Mouse (Mus musculus) urinary bladder, postnatal 0 days (tissue): ENCODE measurements around the gene Pex13. TPM values are rescaled to one million over a fixed set of nuclear protein-coding genes. Genes with fewer than 3 reads are reported as not detected.

Experiments used
- polyA plus RNA-seq: library from polyadenylated mRNA; unstranded; fragments of >200 nt; fragmentation: Nextera tagmentation; extraction: Ambion mirVana; gene quantifications from 2 replicates; pipeline ENCODE4 v1.2.1, GENCODE M21; 2015

Gene Pex13
- polyA plus RNA-seq = 19.8 and 27.1 TPM in 2 replicates

GRCm38 (mm10) chr11:23665798-23666501 is at the start of gene Pex13:
Pex13 (minus strand) TSS chr11:23665959.

GRCm38 (mm10) chr11:23665311-23665786 is 410 bp downstream of the Pex13 start, which contains the start of gene Pus10:
Pus10 (plus strand) TSS chr11:23665674.

GRCm38 (mm10) chr11:23632945-23633878 is 32.5 kb downstream of the Pex13 start, which contains the start of gene 0610010F05Rik:
0610010F05Rik (minus strand) TSS chr11:23633639.

Other genes with a start within 250 kb of the Pex13 start
- gene Ahsa2, start 167.9 kb downstream of the Pex13 start, polyA plus RNA-seq = 22.5 and 23.2 TPM in 2 replicates
- gene 1700093K21Rik, start 144.8 kb downstream of the Pex13 start, polyA plus RNA-seq = not detected in 2 replicates
- gene 0610010F05Rik, start 32.3 kb downstream of the Pex13 start, polyA plus RNA-seq = 15.7 and 18.2 TPM in 2 replicates
- gene Pus10, start 285 bp downstream of the Pex13 start, polyA plus RNA-seq = 8.2 and 10.2 TPM in 2 replicates
- gene Rel, start 105.0 kb upstream of the Pex13 start, polyA plus RNA-seq = 1.0 and 1.1 TPM in 2 replicates
- gene Papolg, start 229.3 kb upstream of the Pex13 start, polyA plus RNA-seq = 4.8 and 6.1 TPM in 2 replicates